Mouse (Mus musculus) forebrain, postnatal 0 days (tissue): Measurements from ENCODE around the gene Acsf3. TPM values are rescaled to one million over a fixed set of nuclear protein-coding genes. Genes with fewer than 3 reads are reported as not detected.
A peak's percentile ranks its signal among the peaks of the same experiment; 100 is the strongest.

ENCODE experiments used
- ATAC-seq: fragments of 200-750 bp; cut with Nextera tagmentation; 2 replicates; pipeline ENCODE4 v1.8.0; 2017; ENCODE audit warnings: mild to moderate bottlenecking, moderate library complexity
- DNase-seq: peaks from one replicate; pipeline ENCODE4 v3.0.0-alpha.2; 2015
- H3K27ac ChIP-seq: fragments of 300-500 bp; sonication (generic); 2 replicates; pipeline ENCODE4 v1.5.1; 2014; ENCODE audit warnings: low read depth, mild to moderate bottlenecking, antibody characterized with exemption, low read length, moderate library complexity, mixed read lengths
- H3K27me3 ChIP-seq: fragments of 300-500 bp; sonication (generic); 2 replicates; pipeline ENCODE4 v1.6.1; 2014; ENCODE audit warnings: mild to moderate bottlenecking, low read length, mixed read lengths; ENCODE audit not compliant: insufficient read depth
- H3K36me3 ChIP-seq: fragments of 300-500 bp; sonication (generic); 2 replicates; pipeline ENCODE4 v1.6.1; 2014; ENCODE audit warnings: mild to moderate bottlenecking, moderate library complexity; ENCODE audit not compliant: insufficient read depth
- H3K4me1 ChIP-seq: fragments of 300-500 bp; sonication (generic); 2 replicates; pipeline ENCODE4 v1.6.1; 2014; ENCODE audit warnings: antibody characterized with exemption; ENCODE audit not compliant: insufficient read depth
- H3K4me2 ChIP-seq: fragments of 300-500 bp; sonication (generic); 2 replicates; pipeline ENCODE4 v1.6.1; 2014; ENCODE audit warnings: low read depth, mild to moderate bottlenecking, moderate library complexity
- H3K4me3 ChIP-seq: fragments of 300-500 bp; sonication (generic); 2 replicates; pipeline ENCODE4 v1.5.1; 2014; ENCODE audit warnings: low read depth, low read length, mixed read lengths
- H3K9ac ChIP-seq: fragments of 300-500 bp; sonication (generic); 2 replicates; pipeline ENCODE4 v1.6.1; 2014; ENCODE audit warnings: mild to moderate bottlenecking
- H3K9me3 ChIP-seq: fragments of 300-500 bp; sonication (generic); 2 replicates; pipeline ENCODE4 v1.6.1; 2016; ENCODE audit warnings: low read length
- CTCF ChIP-seq: sonication (generic); IDR thresholded peaks from 2 replicates; pipeline ENCODE4 v1.5.1; 2016; ENCODE audit warnings: antibody characterized with exemption, control low read depth, low read depth
- WGBS: fragments of 180-500 bp; shearing (Covaris S2); extraction: QIAGEN DNeasy Blood & Tissue Kit; methylation state at CpG from one replicate; pipeline ENCODE4 v1.1.7; 2014; 5-methylcytosine and 5-hydroxymethylcytosine counted together
- polyA plus RNA-seq: library from polyadenylated mRNA; unstranded; fragments of >200 nt; fragmentation: Nextera tagmentation; extraction: Ambion mirVana; gene quantifications from 2 replicates; pipeline ENCODE4 v1.2.1, GENCODE M21; 2015
- total RNA-seq: library from RNA; depleted of rRNA; stranded (reverse); fragments of >200 nt; gene quantifications from 2 replicates; pipeline ENCODE4 v1.2.3, GENCODE M21; 2014; rRNA removed

Gene Acsf3
- total RNA-seq (18.5 and 25.6 TPM in 2 replicates), polyA plus RNA-seq (13.2 and 16.9 TPM in 2 replicates)

GRCm38 (mm10) chr8:122775285-122776155, at the start of gene Acsf3:
Gene Acsf3, plus strand, starts transcription at chr8:122775486.
- 2% methylated on average over 50 of the region's 50 CpGs for WGBS
- no peak within 1 kb of the TSS; the same call in 1 of the 2 replicates for H3K27ac ChIP-seq

GRCm38 (mm10) chr8:122726789-122727188, 48.5 kb upstream of the Acsf3 start:
- no peaks in the 10 kb centered on the region; the same call in 1 of the 2 replicates for H3K4me1 ChIP-seq
- no peak for TF ChIP-seq CTCF
- 72% methylated on average over 2 of the region's 2 CpGs for WGBS
- DNase-seq (no peak), ATAC-seq (no peak)
- H3K4me3 ChIP-seq: no peak overlapping the region
- H3K36me3 ChIP-seq: peaks cover 4% of the 10 kb centered on the region; the same call in 1 of the 2 replicates
- H3K9ac ChIP-seq: no peak overlapping the region
- H3K4me2 ChIP-seq: no peak overlapping the region
- no peaks in the 10 kb centered on the region for H3K9me3 ChIP-seq
- H3K27me3 ChIP-seq: no peaks in the 10 kb centered on the region
- H3K27ac ChIP-seq: no peak overlapping the region

More at GRCm38 (mm10) chr8:122775285-122776155, at the start of gene Acsf3:
- peak; percentile 79 for ATAC-seq
- H3K36me3 ChIP-seq: peaks cover 2% of the 10 kb centered on the region
- H3K27me3 ChIP-seq: no peaks in the 10 kb centered on the region
- H3K4me2 ChIP-seq: peak within 1 kb of the TSS; percentile 90
- H3K9ac ChIP-seq: peak within 1 kb of the TSS; percentile 88
- H3K9me3 ChIP-seq: no peaks in the 10 kb centered on the region
- TF ChIP-seq CTCF: no peak
- 0 out of 2 replicates have a peak, but pooled peaks cover 4% of the 10 kb centered on the region for H3K4me1 ChIP-seq
- peak; percentile 86 for DNase-seq
- peak within 1 kb of the TSS; percentile 82 for H3K4me3 ChIP-seq

- H3K27me3 ChIP-seq: no peaks in the 10 kb centered on the region
- no peaks in the 10 kb centered on the region for H3K4me1 ChIP-seq
- no peak overlapping the region for H3K4me3 ChIP-seq
- DNase-seq (no peak), ATAC-seq (no peak)
- H3K27ac ChIP-seq: no peak overlapping the region
- no peak overlapping the region for H3K4me2 ChIP-seq
- TF ChIP-seq CTCF: no peak
- WGBS: 77% methylated on average over 5 of the region's 5 CpGs
- no peak overlapping the region for H3K9ac ChIP-seq
- no peaks in the 10 kb centered on the region for H3K9me3 ChIP-seq
- peaks cover 4% of the 10 kb centered on the region; the same call in 1 of the 2 replicates for H3K36me3 ChIP-seq
Observed at GRCm38 (mm10) chr8:122727412-122727811, 47.9 kb upstream of the Acsf3 start.

GRCm38 (mm10) chr8:122728630-122729029, 46.7 kb upstream of the Acsf3 start:
- Histone ChIP-seq H3K27ac (no peak overlapping the region), H3K36me3 (peaks cover 4% of the 10 kb centered on the region; the same call in 1 of the 2 replicates), H3K4me3 (no peak overlapping the region), H3K27me3 (no peaks in the 10 kb centered on the region), H3K4me2 (no peak overlapping the region), H3K9me3 (no peaks in the 10 kb centered on the region), H3K4me1 (no peaks in the 10 kb centered on the region), H3K9ac (no peak overlapping the region)
- TF ChIP-seq CTCF: no peak
- WGBS: 5% methylated on average over 3 of the region's 3 CpGs
- ATAC-seq (no peak), DNase-seq (no peak)

GRCm38 (mm10) chr8:122735110-122735509, 40.2 kb upstream of the Acsf3 start:
- no peak for ATAC-seq
- H3K4me1 ChIP-seq: peaks cover 19% of the 10 kb centered on the region; the same call in 1 of the 2 replicates
- no peak overlapping the region for H3K4me3 ChIP-seq
- no peak overlapping the region for H3K4me2 ChIP-seq
- no peak for DNase-seq
- WGBS: 52% methylated on average over 3 of the region's 3 CpGs
- TF ChIP-seq CTCF: no peak
- no peak overlapping the region for H3K9ac ChIP-seq
- no peaks in the 10 kb centered on the region for H3K36me3 ChIP-seq
- H3K27ac ChIP-seq: peak overlapping the region; percentile 57
- no peaks in the 10 kb centered on the region for H3K9me3 ChIP-seq
- no peaks in the 10 kb centered on the region for H3K27me3 ChIP-seq

- no peaks in the 10 kb centered on the region for H3K36me3 ChIP-seq
- no peaks in the 10 kb centered on the region for H3K27me3 ChIP-seq
- 49% methylated on average over 19 of the region's 19 CpGs for WGBS
- ATAC-seq: no peak
- H3K4me3 ChIP-seq: no peak overlapping the region
- H3K9ac ChIP-seq: no peak overlapping the region
- H3K9me3 ChIP-seq: no peaks in the 10 kb centered on the region
- no peak for DNase-seq
- TF ChIP-seq CTCF: no peak
- H3K4me2 ChIP-seq: no peak overlapping the region
- H3K4me1 ChIP-seq: peaks cover 19% of the 10 kb centered on the region; the same call in 1 of the 2 replicates
- 0 out of 2 replicates have a peak overlapping the region, but pooled peaks have one; percentile 57 for H3K27ac ChIP-seq
Observed at GRCm38 (mm10) chr8:122735542-122736473, 39.5 kb upstream of the Acsf3 start.
